28 mouse cellular contexts compared by ENCODE assay signal in the genomic region with DNA sequence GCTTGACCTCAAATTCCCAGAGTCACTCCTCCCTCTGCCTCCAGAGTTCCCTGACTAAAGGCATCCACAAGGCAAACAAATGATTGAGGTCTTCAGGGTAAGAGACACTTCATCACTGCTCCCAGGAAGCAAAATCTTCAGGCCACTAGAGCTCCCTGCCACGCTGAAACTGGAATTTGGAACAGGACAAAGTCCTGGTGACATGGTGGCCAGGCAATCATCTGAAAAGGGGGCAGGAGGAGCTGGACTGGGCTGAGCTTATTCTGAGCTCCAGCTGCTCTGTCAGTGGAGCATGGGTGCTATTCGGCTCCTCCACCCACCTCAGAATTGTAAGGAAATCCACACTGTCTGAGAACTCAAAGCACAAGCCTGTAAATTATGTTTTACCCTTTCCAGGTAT. TPM values are rescaled to one million over a fixed set of nuclear protein-coding genes. Genes with fewer than 3 reads are reported as not detected.
DNase-seq lines count a peak whose midpoint lies in the region; ATAC-seq and TF ChIP-seq lines count a peak whose summit lies in the region.
"Had no signal": no experiment of that assay in that cellular context is flagged by ENCODE, and none has a peak within 500 bp of the region (broad histone marks: within the 10 kb centered on the region; RNA-seq: fewer than 3 reads in every experiment).

No protein-coding gene starts in this region.

- ATAC-seq in intestine, postnatal 0 days, result peak; percentile 58; the same call in 1 of the 2 replicates
- no peak for ATAC-seq in intestine, embryonic 15.5 days
- ATAC-seq in kidney, embryonic 14.5 days (ENCODE audit: low FRiP score, low TSS enrichment), result no peak
- ATAC-seq: activated CD4-positive, CD25-positive, alpha-beta regulatory T cell, adult 4 months; CD4-positive, CD25-positive, alpha-beta regulatory T cell, adult 4 months; forebrain, embryonic 13.5 days; forebrain, embryonic 15.5 days; Patski had no signal

- DNase-seq in heart, adult 11 months, result peak; percentile 51
- no peak for DNase-seq in heart, adult 8-10 months (ENCODE audit: low spot score)
- peak; percentile 21 for DNase-seq in kidney, adult 9 months
- DNase-seq: adrenal gland, adult 8-10 months; adrenal gland, postnatal 14 days; adrenal gland, postnatal 36 days; B cell, adult 2 months; cerebellum, adult 11-12 months; cerebellum, adult 2 months; cerebellum, adult 9-10 months; cerebellum, postnatal 10 days; cerebellum, postnatal 25 days had no signal

- no peak overlapping the region for H3K4me3 ChIP-seq in intestine, postnatal 0 days (ENCODE audit: low read depth, low read length)
- no peak overlapping the region for H3K4me3 ChIP-seq in intestine, embryonic 15.5 days (replicated peaks)
- no peak overlapping the region for H3K4me3 ChIP-seq in kidney, embryonic 14.5 days (ENCODE audit: low read length)
- H3K4me3 ChIP-seq: embryonic facial prominence, embryonic 10.5 days; embryonic facial prominence, embryonic 12.5 days; forebrain, embryonic 13.5 days; forebrain, embryonic 15.5 days had no signal

- no peaks in the 10 kb centered on the region for H3K4me1 ChIP-seq in intestine, postnatal 0 days (replicated peaks; ENCODE audit: control insufficient read depth, insufficient read depth, low read length)
- H3K4me1 ChIP-seq in intestine, embryonic 15.5 days (replicated peaks), result no peaks in the 10 kb centered on the region
- H3K4me1 ChIP-seq in kidney, embryonic 14.5 days (ENCODE audit: control insufficient read depth, insufficient read depth, low read length), result no peaks in the 10 kb centered on the region
- H3K4me1 ChIP-seq: embryonic facial prominence, embryonic 10.5 days; embryonic facial prominence, embryonic 12.5 days; forebrain, embryonic 13.5 days; forebrain, embryonic 15.5 days had no signal

- no peak overlapping the region for H3K4me2 ChIP-seq in intestine, postnatal 0 days (replicated peaks; ENCODE audit: low read depth)
- H3K4me2 ChIP-seq in intestine, embryonic 15.5 days (replicated peaks), result no peak overlapping the region
- no peak overlapping the region for H3K4me2 ChIP-seq in kidney, embryonic 14.5 days (replicated peaks; ENCODE audit: low read depth, low read length)
- H3K4me2 ChIP-seq: embryonic facial prominence, embryonic 12.5 days; forebrain, embryonic 13.5 days; forebrain, embryonic 15.5 days had no signal

- TF ChIP-seq CTCF in intestine, postnatal 0 days (IDR thresholded peaks at IDR 0.05; ENCODE audit: low read depth), result no peak

- WGBS in intestine, postnatal 0 days, result 54% methylated on average over 2 of the region's 2 CpGs
- 66% methylated on average over 2 of the region's 2 CpGs for WGBS in intestine, embryonic 15.5 days
- 65% methylated on average over 2 of the region's 2 CpGs for WGBS in kidney, embryonic 14.5 days

- H3K27me3 ChIP-seq in intestine, postnatal 0 days (replicated peaks; ENCODE audit: control insufficient read depth, insufficient read depth, low read length), result no peaks in the 10 kb centered on the region
- no peaks in the 10 kb centered on the region; the same call in 1 of the 2 replicates for H3K27me3 ChIP-seq in intestine, embryonic 15.5 days (replicated peaks)
- H3K27me3 ChIP-seq in kidney, embryonic 14.5 days (ENCODE audit: control insufficient read depth, insufficient read depth, low read length), result no peaks in the 10 kb centered on the region
- H3K27me3 ChIP-seq: embryonic facial prominence, embryonic 12.5 days; forebrain, embryonic 13.5 days; forebrain, embryonic 15.5 days had no signal

- peak overlapping the region; percentile 60 for H3K27ac ChIP-seq in intestine, postnatal 0 days (ENCODE audit: low read depth, low read length)
- H3K27ac ChIP-seq in intestine, embryonic 15.5 days, result no peak overlapping the region
- H3K27ac ChIP-seq in kidney, embryonic 14.5 days (ENCODE audit: low read depth, low read length), result no peak overlapping the region
- H3K27ac ChIP-seq: embryonic facial prominence, embryonic 10.5 days; embryonic facial prominence, embryonic 12.5 days; forebrain, embryonic 13.5 days; forebrain, embryonic 15.5 days had no signal

- H3K9ac ChIP-seq in intestine, postnatal 0 days (ENCODE audit: low read depth, low read length), result no peak overlapping the region
- H3K9ac ChIP-seq in intestine, embryonic 15.5 days, result no peak overlapping the region
- H3K9ac ChIP-seq in kidney, embryonic 14.5 days (ENCODE audit: low read depth, low read length), result no peak overlapping the region
- H3K9ac ChIP-seq: embryonic facial prominence, embryonic 12.5 days; forebrain, embryonic 13.5 days; forebrain, embryonic 15.5 days had no signal

- H3K36me3 ChIP-seq in intestine, postnatal 0 days (ENCODE audit: control insufficient read depth, insufficient read depth), result peaks cover 5% of the 10 kb centered on the region; the same call in 1 of the 2 replicates
- no peaks in the 10 kb centered on the region for H3K36me3 ChIP-seq in intestine, embryonic 15.5 days
- no peaks in the 10 kb centered on the region for H3K36me3 ChIP-seq in kidney, embryonic 14.5 days (ENCODE audit: control insufficient read depth, insufficient read depth, low read length)
- H3K36me3 ChIP-seq: embryonic facial prominence, embryonic 10.5 days; embryonic facial prominence, embryonic 12.5 days; forebrain, embryonic 15.5 days; G1E had no signal

- H3K9me3 ChIP-seq in intestine, postnatal 0 days (ENCODE audit: control insufficient read depth), result no peaks in the 10 kb centered on the region
- no peaks in the 10 kb centered on the region for H3K9me3 ChIP-seq in intestine, embryonic 15.5 days
- H3K9me3 ChIP-seq in kidney, embryonic 14.5 days (ENCODE audit: control insufficient read depth, low read length), result no peaks in the 10 kb centered on the region
- H3K9me3 ChIP-seq: embryonic facial prominence, embryonic 10.5 days; embryonic facial prominence, embryonic 12.5 days; forebrain, embryonic 13.5 days; forebrain, embryonic 15.5 days; G1E had no signal

RNA-seq across cellular contexts. Expression of a gene that starts 14.1 kb away (rescaled TPM):
- not detected for total RNA-seq in heart, adult 8-10 months (2022)
- polyA plus RNA-seq in intestine, postnatal 0 days (2015; fragmentation: Nextera tagmentation; extraction: Ambion mirVana), result 53.7 and 56.2 TPM in 2 replicates
- 43.1 and 47.6 TPM in 2 replicates for polyA plus RNA-seq in intestine, embryonic 15.5 days (2015; fragmentation: Nextera tagmentation; extraction: Ambion mirVana)
- polyA plus RNA-seq in kidney, embryonic 14.5 days (2014; fragmentation: Nextera tagmentation; extraction: Ambion mirVana), result not detected in 2 replicates
- total RNA-seq: adrenal gland, adult 18-20 months; adrenal gland, adult 8-10 months; adrenal gland, postnatal 14 days; adrenal gland, postnatal 36 days; CH12.LX; G1E had no signal
- polyA plus RNA-seq: activated CD4-positive, CD25-positive, alpha-beta regulatory T cell, adult 4 months; CD4-positive, CD25-positive, alpha-beta regulatory T cell, adult 4 months; cerebellum, adult 2 months; cortical plate, adult 2 months; embryonic facial prominence, embryonic 10.5 days; embryonic facial prominence, embryonic 12.5 days; embryonic facial prominence, embryonic 14.5 days; forebrain, embryonic 11.5 days; forebrain, embryonic 13.5 days; forebrain, embryonic 15.5 days; G1E; Patski had no signal

RNA-seq across cellular contexts. Expression of a gene that starts 22.1 kb away (rescaled TPM):
- under 1 TPM in 1 of 4 experiments, not detected in 3; 0.23 TPM for total RNA-seq in heart, adult 8-10 months (2022)
- polyA plus RNA-seq in intestine, postnatal 0 days (2015; fragmentation: Nextera tagmentation; extraction: Ambion mirVana), result 6.8 TPM in 2 replicates
- 0.78 and 1.2 TPM in 2 replicates for polyA plus RNA-seq in intestine, embryonic 15.5 days (2015; fragmentation: Nextera tagmentation; extraction: Ambion mirVana)
- not detected in 2 replicates for polyA plus RNA-seq in kidney, embryonic 14.5 days (2014; fragmentation: Nextera tagmentation; extraction: Ambion mirVana)
- total RNA-seq: adrenal gland, postnatal 14 days; CH12.LX; G1E had no signal
- polyA plus RNA-seq: activated CD4-positive, CD25-positive, alpha-beta regulatory T cell, adult 4 months; CD4-positive, CD25-positive, alpha-beta regulatory T cell, adult 4 months; embryonic facial prominence, embryonic 10.5 days; embryonic facial prominence, embryonic 12.5 days; embryonic facial prominence, embryonic 14.5 days; forebrain, embryonic 11.5 days; forebrain, embryonic 13.5 days; forebrain, embryonic 15.5 days; G1E; Patski had no signal

RNA-seq across cellular contexts. Expression of a gene that starts 30.7 kb away (rescaled TPM):
- total RNA-seq in heart, adult 8-10 months (2022), result 1 to 10 TPM in 3 of 4 experiments, under 1 TPM in 1; 0.71 to 1.9 (median 1.4) TPM
- polyA plus RNA-seq in intestine, postnatal 0 days (2015; fragmentation: Nextera tagmentation; extraction: Ambion mirVana), result 1.7 and 2.2 TPM in 2 replicates
- 1.7 and 1.8 TPM in 2 replicates for polyA plus RNA-seq in intestine, embryonic 15.5 days (2015; fragmentation: Nextera tagmentation; extraction: Ambion mirVana)
- polyA plus RNA-seq in kidney, embryonic 14.5 days (2014; fragmentation: Nextera tagmentation; extraction: Ambion mirVana), result 0.22 and 0.37 TPM in 2 replicates
- total RNA-seq: CH12.LX, G1E had no signal
- polyA plus RNA-seq: activated CD4-positive, CD25-positive, alpha-beta regulatory T cell, adult 4 months; CD4-positive, CD25-positive, alpha-beta regulatory T cell, adult 4 months; embryonic facial prominence, embryonic 10.5 days; G1E had no signal

RNA-seq across cellular contexts. Expression of a gene that starts 39.5 kb away (rescaled TPM):
- total RNA-seq in heart, adult 8-10 months (2022), result 100 to 1,000 TPM in 2 of 4 experiments, 10 to 100 TPM in 2; 89.3 to 121 (median 108) TPM
- 91.6 and 96.1 TPM in 2 replicates for polyA plus RNA-seq in intestine, postnatal 0 days (2015; fragmentation: Nextera tagmentation; extraction: Ambion mirVana)
- polyA plus RNA-seq in intestine, embryonic 15.5 days (2015; fragmentation: Nextera tagmentation; extraction: Ambion mirVana), result 95.4 and 99.5 TPM in 2 replicates
- 125 and 163 TPM in 2 replicates for polyA plus RNA-seq in kidney, embryonic 14.5 days (2014; fragmentation: Nextera tagmentation; extraction: Ambion mirVana)

RNA-seq across cellular contexts. Expression of a gene that starts 42.7 kb away (rescaled TPM):
- under 1 TPM in 2 of 4 experiments, not detected in 2; 0.16 to 0.83 TPM for total RNA-seq in heart, adult 8-10 months (2022)
- 0.07 and 0.21 TPM in 2 replicates for polyA plus RNA-seq in intestine, postnatal 0 days (2015; fragmentation: Nextera tagmentation; extraction: Ambion mirVana)
- 4.8 and 5.2 TPM in 2 replicates for polyA plus RNA-seq in intestine, embryonic 15.5 days (2015; fragmentation: Nextera tagmentation; extraction: Ambion mirVana)
- 1.3 and 2.9 TPM in 2 replicates for polyA plus RNA-seq in kidney, embryonic 14.5 days (2014; fragmentation: Nextera tagmentation; extraction: Ambion mirVana)
- total RNA-seq: CH12.LX had no signal
- polyA plus RNA-seq: cortical plate, adult 2 months had no signal

Comparison
In these comparisons a context has a peak if more than half of its experiments do, and no peak if none do; other contexts are left out.
1. RNA of a gene that starts 14.1 kb away (polyA plus RNA-seq): 53.7 to 56.2 TPM in intestine, postnatal 0 days and 43.1 to 47.6 TPM in intestine, embryonic 15.5 days; not detected in kidney, embryonic 14.5 days; every median in the first group is over 10 times any median in the second.